Comparison of ENCODE assay signal across 20 mouse cellular contexts in the genomic region with DNA sequence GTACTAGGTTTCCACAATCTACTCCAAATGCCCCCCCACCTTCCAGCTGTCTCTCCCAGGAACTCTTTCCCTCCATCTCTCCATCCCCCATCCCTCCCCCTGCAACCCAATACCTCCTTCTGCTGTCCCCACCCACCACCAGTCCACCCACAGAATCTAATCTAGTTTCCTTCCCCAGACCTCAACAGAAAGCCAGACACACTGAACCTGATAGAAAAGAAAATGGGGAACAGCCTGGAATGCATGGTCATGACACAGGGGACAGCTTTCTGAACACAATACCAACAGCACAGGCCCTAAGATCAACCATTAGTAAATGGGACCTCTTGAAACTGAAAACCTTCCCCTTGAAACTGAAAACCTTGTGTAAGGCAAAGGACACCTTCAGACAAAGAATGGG.
"Had no signal": no experiment of that assay in that cellular context is flagged by ENCODE, and none has a peak within 500 bp of the region (broad histone marks: within the 10 kb centered on the region; RNA-seq: fewer than 3 reads in every experiment).

No protein-coding gene starts in this region.

- ATAC-seq: midbrain, embryonic 13.5 days; midbrain, embryonic 16.5 days had no signal

- H3K9ac ChIP-seq: liver, embryonic 13.5 days; midbrain, embryonic 13.5 days; neural tube, embryonic 13.5 days had no signal

- H3K27ac ChIP-seq: layer of hippocampus, adult 2 months; liver, embryonic 13.5 days; macrophage; midbrain, embryonic 10.5 days; midbrain, embryonic 13.5 days; neural tube, embryonic 13.5 days had no signal

- H3K27me3 ChIP-seq: liver, embryonic 13.5 days; megakaryocyte, embryonic 14.5 days; midbrain, embryonic 13.5 days; neural tube, embryonic 13.5 days had no signal

- H3K4me3 ChIP-seq: layer of hippocampus, adult 2 months; liver, embryonic 13.5 days; megakaryocyte, embryonic 14.5 days; midbrain, embryonic 10.5 days; midbrain, embryonic 13.5 days; myocyte; neural tube, embryonic 13.5 days had no signal

- DNase-seq: kidney, adult 9 months; kidney, postnatal 14 days; kidney, postnatal 4 days; layer of hippocampus, adult 9-11 months; liver, embryonic 13.5 days; lung, adult 2 months; lung, postnatal 14 days; retina, postnatal 1 day; right cerebral cortex, postnatal 25 days; spleen, adult 18-20 months; thymus, adult 18-20 months; thymus, postnatal 36 days had no signal

- H3K9me3 ChIP-seq: liver, embryonic 13.5 days; midbrain, embryonic 10.5 days; neural tube, embryonic 13.5 days had no signal

- H3K4me1 ChIP-seq: liver, embryonic 13.5 days had no signal

- H3K36me3 ChIP-seq: liver, embryonic 13.5 days; midbrain, embryonic 10.5 days; midbrain, embryonic 13.5 days; neural tube, embryonic 13.5 days had no signal

- H3K4me2 ChIP-seq: liver, embryonic 13.5 days; midbrain, embryonic 13.5 days; neural tube, embryonic 13.5 days had no signal
